Mouse (Mus musculus) lung, embryonic 15.5 days (tissue): Measurements from ENCODE around the gene Mllt3. TPM values are rescaled to one million over a fixed set of nuclear protein-coding genes. Genes with fewer than 3 reads are reported as not detected.

Source experiments
- ATAC-seq: fragments of 200-750 bp; cut with Nextera tagmentation; 2 replicates; pipeline ENCODE4 v1.8.0; 2017; ENCODE audit warnings: moderate number of reproducible peaks, borderline replicate concordance; ENCODE audit not compliant: low FRiP score, low TSS enrichment; ENCODE audit errors: extremely low read depth
- H3K27ac ChIP-seq: fragments of 300-500 bp; sonication (generic); 2 replicates; pipeline ENCODE4 v1.5.1; 2015; ENCODE audit warnings: moderate library complexity, mild to moderate bottlenecking, inconsistent platforms
- H3K27me3 ChIP-seq: fragments of 300-500 bp; sonication (generic); 2 replicates; pipeline ENCODE4 v1.6.1; 2015; ENCODE audit warnings: inconsistent platforms
- H3K36me3 ChIP-seq: fragments of 300-500 bp; sonication (generic); 2 replicates; pipeline ENCODE4 v1.6.1; 2015; ENCODE audit warnings: inconsistent platforms
- H3K4me1 ChIP-seq: fragments of 300-500 bp; sonication (generic); 2 replicates; pipeline ENCODE4 v1.6.1; 2015; ENCODE audit warnings: inconsistent platforms
- H3K4me2 ChIP-seq: fragments of 300-500 bp; sonication (generic); 2 replicates; pipeline ENCODE4 v1.6.1; 2015; ENCODE audit warnings: inconsistent platforms, mild to moderate bottlenecking, moderate library complexity
- H3K4me3 ChIP-seq: fragments of 300-500 bp; sonication (generic); 2 replicates; pipeline ENCODE4 v1.5.1; 2015; ENCODE audit warnings: mild to moderate bottlenecking, inconsistent platforms
- H3K9ac ChIP-seq: fragments of 300-500 bp; sonication (generic); 2 replicates; pipeline ENCODE4 v1.6.1; 2015; ENCODE audit warnings: inconsistent platforms
- H3K9me3 ChIP-seq: fragments of 300-500 bp; sonication (generic); 2 replicates; pipeline ENCODE4 v1.6.1; 2016; ENCODE audit warnings: inconsistent platforms
- WGBS: fragments of 180-500 bp; shearing (Covaris S2); methylation state at CpG from one replicate; pipeline ENCODE4 v1.1.7; 2015; 5-methylcytosine and 5-hydroxymethylcytosine counted together
- polyA plus RNA-seq: library from polyadenylated mRNA; unstranded; fragments of >200 nt; fragmentation: Nextera tagmentation; extraction: Ambion mirVana; gene quantifications from 2 replicates; pipeline ENCODE4 v1.2.1, GENCODE M21; 2015

The Mllt3 gene
- polyA plus RNA-seq, 1 experiment from 2014 or later = 45.6 TPM

GRCm38 (mm10) chr4:87905149-87905771, 127.9 kb downstream of the Mllt3 start:
- Histone ChIP-seq H3K36me3 (no peaks in the 10 kb centered on the region), H3K27me3 (no peaks in the 10 kb centered on the region), H3K9ac (no peak overlapping the region), H3K4me3 (no peak overlapping the region), H3K4me1 (0 out of 2 replicates have a peak, but pooled peaks cover 6% of the 10 kb centered on the region), H3K4me2 (no peak overlapping the region), H3K9me3 (no peaks in the 10 kb centered on the region), H3K27ac (no peak overlapping the region)
- no peak for ATAC-seq
- 34% methylated on average over 6 of the region's 6 CpGs for WGBS

- WGBS = 40% methylated on average over 1 of the region's 1 CpGs
- Histone ChIP-seq H3K9ac (no peak overlapping the region), H3K27me3 (no peaks in the 10 kb centered on the region), H3K4me3 (no peak overlapping the region), H3K36me3 (no peaks in the 10 kb centered on the region), H3K4me1 (0 out of 2 replicates have a peak, but pooled peaks cover 6% of the 10 kb centered on the region), H3K27ac (no peak overlapping the region), H3K9me3 (no peaks in the 10 kb centered on the region), H3K4me2 (no peak overlapping the region)
- ATAC-seq = no peak
Measured at GRCm38 (mm10) chr4:87904722-87905121, 128.4 kb downstream of the Mllt3 start.

GRCm38 (mm10) chr4:87902584-87902983, 130.6 kb downstream of the Mllt3 start:
- H3K4me2 ChIP-seq = no peak overlapping the region
- no peak overlapping the region for H3K4me3 ChIP-seq
- no peak for ATAC-seq
- H3K9me3 ChIP-seq = no peaks in the 10 kb centered on the region
- H3K27ac ChIP-seq = no peak overlapping the region
- H3K9ac ChIP-seq = no peak overlapping the region
- no peaks in the 10 kb centered on the region for H3K36me3 ChIP-seq
- peaks cover 9% of the 10 kb centered on the region; the same call in 1 of the 2 replicates for H3K4me1 ChIP-seq
- H3K27me3 ChIP-seq = no peaks in the 10 kb centered on the region
- WGBS = 74% methylated on average over 4 of the region's 4 CpGs

GRCm38 (mm10) chr4:87901166-87901565, 132.0 kb downstream of the Mllt3 start:
- H3K27ac ChIP-seq = no peak overlapping the region
- no peak overlapping the region for H3K9ac ChIP-seq
- H3K4me1 ChIP-seq = peaks cover 9% of the 10 kb centered on the region; the same call in 1 of the 2 replicates
- H3K36me3 ChIP-seq = no peaks in the 10 kb centered on the region
- H3K27me3 ChIP-seq = no peaks in the 10 kb centered on the region
- H3K4me2 ChIP-seq = no peak overlapping the region
- no peaks in the 10 kb centered on the region for H3K9me3 ChIP-seq
- no peak for ATAC-seq
- no peak overlapping the region for H3K4me3 ChIP-seq
- WGBS = 44% methylated on average over 1 of the region's 1 CpGs

- Histone ChIP-seq H3K9ac (no peak overlapping the region), H3K36me3 (no peaks in the 10 kb centered on the region), H3K27ac (no peak overlapping the region), H3K4me3 (no peak overlapping the region), H3K4me2 (no peak overlapping the region), H3K9me3 (no peaks in the 10 kb centered on the region), H3K4me1 (no peaks in the 10 kb centered on the region), H3K27me3 (no peaks in the 10 kb centered on the region)
- WGBS = 60% methylated on average over 3 of the region's 3 CpGs
- no peak for ATAC-seq
Measured at GRCm38 (mm10) chr4:87893498-87893897, 139.7 kb downstream of the Mllt3 start.

GRCm38 (mm10) chr4:87893012-87893411, 140.2 kb downstream of the Mllt3 start:
- H3K4me3 ChIP-seq = no peak overlapping the region
- no peak overlapping the region for H3K4me2 ChIP-seq
- H3K27ac ChIP-seq = no peak overlapping the region
- H3K4me1 ChIP-seq = no peaks in the 10 kb centered on the region
- H3K36me3 ChIP-seq = no peaks in the 10 kb centered on the region
- H3K9ac ChIP-seq = no peak overlapping the region
- WGBS = 66% methylated on average over 4 of the region's 4 CpGs
- no peaks in the 10 kb centered on the region for H3K9me3 ChIP-seq
- ATAC-seq = no peak
- H3K27me3 ChIP-seq = no peaks in the 10 kb centered on the region

GRCm38 (mm10) chr4:87883225-87883875, 149.8 kb downstream of the Mllt3 start:
- no peak for ATAC-seq
- Histone ChIP-seq H3K9ac (no peak overlapping the region), H3K36me3 (no peaks in the 10 kb centered on the region), H3K27ac (no peak overlapping the region), H3K4me2 (no peak overlapping the region), H3K4me1 (peaks cover 18% of the 10 kb centered on the region), H3K27me3 (no peaks in the 10 kb centered on the region), H3K9me3 (no peaks in the 10 kb centered on the region), H3K4me3 (no peak overlapping the region)
- 76% methylated on average over 5 of the region's 5 CpGs for WGBS

- ATAC-seq = no peak
- Histone ChIP-seq H3K9me3 (no peaks in the 10 kb centered on the region), H3K4me2 (no peak overlapping the region), H3K9ac (no peak overlapping the region), H3K27ac (no peak overlapping the region), H3K4me1 (peaks cover 18% of the 10 kb centered on the region), H3K4me3 (no peak overlapping the region), H3K27me3 (no peaks in the 10 kb centered on the region), H3K36me3 (no peaks in the 10 kb centered on the region)
- WGBS = 93% methylated on average over 1 of the region's 1 CpGs
Measured at GRCm38 (mm10) chr4:87881995-87882394, 151.2 kb downstream of the Mllt3 start.

GRCm38 (mm10) chr4:87881583-87881982, 151.6 kb downstream of the Mllt3 start:
- Histone ChIP-seq H3K9me3 (no peaks in the 10 kb centered on the region), H3K4me3 (no peak overlapping the region), H3K4me2 (no peak overlapping the region), H3K36me3 (no peaks in the 10 kb centered on the region), H3K27me3 (no peaks in the 10 kb centered on the region), H3K9ac (no peak overlapping the region), H3K27ac (no peak overlapping the region), H3K4me1 (peaks cover 18% of the 10 kb centered on the region)
- 69% methylated on average over 2 of the region's 2 CpGs for WGBS
- no peak for ATAC-seq

- Histone ChIP-seq H3K9ac (no peak overlapping the region), H3K27ac (0 out of 2 replicates have a peak overlapping the region, but pooled peaks have one; percentile 6), H3K4me3 (no peak overlapping the region), H3K9me3 (no peaks in the 10 kb centered on the region), H3K27me3 (no peaks in the 10 kb centered on the region), H3K4me2 (no peak overlapping the region), H3K4me1 (peaks cover 18% of the 10 kb centered on the region), H3K36me3 (no peaks in the 10 kb centered on the region)
- no peak for ATAC-seq
- WGBS = 40% methylated on average over 2 of the region's 2 CpGs
Measured at GRCm38 (mm10) chr4:87880297-87880696, 152.9 kb downstream of the Mllt3 start.

GRCm38 (mm10) chr4:87878701-87879100, 154.5 kb downstream of the Mllt3 start:
- 73% methylated on average over 6 of the region's 6 CpGs for WGBS
- no peaks in the 10 kb centered on the region for H3K9me3 ChIP-seq
- H3K27me3 ChIP-seq = no peaks in the 10 kb centered on the region
- H3K4me2 ChIP-seq = no peak overlapping the region
- H3K27ac ChIP-seq = no peak overlapping the region
- no peak for ATAC-seq
- no peaks in the 10 kb centered on the region; the same call in 1 of the 2 replicates for H3K36me3 ChIP-seq
- H3K9ac ChIP-seq = no peak overlapping the region
- no peak overlapping the region for H3K4me3 ChIP-seq
- peaks cover 18% of the 10 kb centered on the region for H3K4me1 ChIP-seq

- Histone ChIP-seq H3K4me2 (no peak overlapping the region), H3K27me3 (no peaks in the 10 kb centered on the region), H3K4me3 (no peak overlapping the region), H3K27ac (no peak overlapping the region), H3K36me3 (peaks cover 5% of the 10 kb centered on the region; the same call in 1 of the 2 replicates), H3K9ac (no peak overlapping the region), H3K9me3 (no peaks in the 10 kb centered on the region), H3K4me1 (no peaks in the 10 kb centered on the region)
- ATAC-seq = no peak
- 52% methylated on average over 2 of the region's 2 CpGs for WGBS
Measured at GRCm38 (mm10) chr4:87870563-87870962, 162.6 kb downstream of the Mllt3 start.
